Mouse (Mus musculus) midbrain, postnatal 0 days (tissue): ENCODE results near the gene Ykt6. TPM values are rescaled to one million over a fixed set of nuclear protein-coding genes. Genes with fewer than 3 reads are reported as not detected.

Experiments
- ATAC-seq: fragments of 200-750 bp; cut with Nextera tagmentation; 2 replicates; pipeline ENCODE4 v1.8.0; 2017; ENCODE audit warnings: moderate number of reproducible peaks, mild to moderate bottlenecking, moderate TSS enrichment, moderate library complexity; ENCODE audit not compliant: low FRiP score
- DNase-seq: peaks from one replicate; pipeline ENCODE4 v3.0.0-alpha.2; 2015; ENCODE audit warnings: low spot score
- H3K27ac ChIP-seq: fragments of 300-500 bp; sonication (generic); 2 replicates; pipeline ENCODE4 v1.5.1; 2014; ENCODE audit warnings: low read depth, mild to moderate bottlenecking, low read length, mixed read lengths
- H3K27me3 ChIP-seq: fragments of 300-500 bp; sonication (generic); 2 replicates; pipeline ENCODE4 v1.6.1; 2014; ENCODE audit warnings: low read length, control low read depth, mixed read lengths; ENCODE audit not compliant: insufficient read depth
- H3K36me3 ChIP-seq: fragments of 300-500 bp; sonication (generic); 2 replicates; pipeline ENCODE4 v1.6.1; 2014; ENCODE audit warnings: low read length, control low read depth, mixed read lengths; ENCODE audit not compliant: insufficient read depth
- H3K4me1 ChIP-seq: fragments of 300-500 bp; sonication (generic); 2 replicates; pipeline ENCODE4 v1.6.1; 2014; ENCODE audit warnings: mild to moderate bottlenecking, control low read depth, antibody characterized with exemption, low read length, mixed read lengths; ENCODE audit not compliant: insufficient read depth
- H3K4me2 ChIP-seq: fragments of 300-500 bp; sonication (generic); 2 replicates; pipeline ENCODE4 v1.6.1; 2014; ENCODE audit warnings: low read depth, mild to moderate bottlenecking, low read length, mixed read lengths; ENCODE audit not compliant: poor library complexity, severe bottlenecking
- H3K4me3 ChIP-seq: fragments of 300-500 bp; sonication (generic); 2 replicates; pipeline ENCODE4 v1.5.1; 2014; ENCODE audit warnings: low read depth, mild to moderate bottlenecking, low read length, moderate library complexity
- H3K9ac ChIP-seq: fragments of 300-500 bp; sonication (generic); replicated peaks from 2 replicates; pipeline ENCODE4 v1.6.1; 2014; ENCODE audit warnings: mild to moderate bottlenecking, low read length, moderate library complexity, mixed read lengths; ENCODE audit not compliant: poor library complexity, severe bottlenecking
- H3K9me3 ChIP-seq: fragments of 300-500 bp; sonication (generic); 2 replicates; pipeline ENCODE4 v1.6.1; 2016; ENCODE audit warnings: low read length, control low read depth
- CTCF ChIP-seq: IDR thresholded peaks from 2 replicates; pipeline ENCODE4 v1.5.1; 2016; ENCODE audit warnings: antibody characterized with exemption, mild to moderate bottlenecking
- WGBS: fragments of 180-500 bp; shearing (Covaris S2); extraction: QIAGEN DNeasy Blood & Tissue Kit; methylation state at CpG from one replicate; pipeline ENCODE4 v1.1.7; 2014; 5-methylcytosine and 5-hydroxymethylcytosine counted together
- polyA plus RNA-seq: library from polyadenylated mRNA; unstranded; fragments of >200 nt; fragmentation: Nextera tagmentation; extraction: Ambion mirVana; gene quantifications from 2 replicates; pipeline ENCODE4 v1.2.1, GENCODE M21; 2015
- total RNA-seq: library from RNA; depleted of rRNA; stranded (reverse); fragments of >200 nt; gene quantifications from 2 replicates; pipeline ENCODE4 v1.2.3, GENCODE M21; 2014; rRNA removed

Ykt6 gene
- total RNA-seq (148 and 151 TPM in 2 replicates), polyA plus RNA-seq (87.0 and 89.0 TPM in 2 replicates)

DNA sequence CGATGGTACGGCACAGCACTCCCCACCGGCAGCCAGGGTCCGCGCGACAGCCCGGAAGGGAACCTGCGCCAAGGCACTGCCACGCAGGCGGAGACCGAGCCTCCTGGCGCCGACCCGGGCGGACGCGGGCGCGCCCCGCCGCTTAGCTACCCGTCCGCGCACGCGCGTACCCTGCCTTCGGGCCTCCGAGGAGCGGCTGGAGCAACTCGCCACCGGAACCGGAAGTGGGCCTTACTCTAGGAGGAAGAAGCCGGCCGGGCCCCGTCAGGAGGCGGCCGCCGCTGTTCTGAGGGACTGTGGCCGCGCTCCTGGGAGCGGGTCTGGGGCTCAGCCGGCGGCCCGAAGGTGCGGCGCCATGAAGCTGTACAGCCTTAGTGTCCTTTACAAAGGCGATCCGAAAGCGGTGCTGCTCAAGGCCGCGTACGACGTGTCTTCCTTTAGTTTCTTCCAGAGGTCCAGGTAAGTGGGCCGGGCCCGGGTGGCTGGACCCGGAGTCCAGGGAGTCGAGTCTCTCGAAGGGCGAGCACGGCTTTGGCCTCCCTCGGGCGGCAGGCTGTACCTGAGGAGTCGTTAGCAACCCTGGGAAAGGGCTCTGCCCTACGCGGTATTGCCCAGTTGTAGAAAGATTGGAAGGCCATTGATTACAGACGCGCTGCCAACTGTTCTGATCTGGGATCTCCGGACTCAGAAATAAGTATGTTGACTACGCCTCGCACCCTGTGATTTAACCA is at the start of gene Ykt6:
TSS of gene Ykt6 (plus strand) at position 148 of the 731 bp plus-strand sequence.
- WGBS = under 1% methylated on average over 68 of the region's 71 CpGs
- H3K4me1 ChIP-seq = no peaks in the 10 kb centered on the region
- no peaks in the 10 kb centered on the region for H3K27me3 ChIP-seq
- TF ChIP-seq CTCF = no peak
- peak within 1 kb of the TSS; percentile 87 for H3K27ac ChIP-seq
- ATAC-seq (peak; percentile 95), DNase-seq (peak; percentile 97)
- peaks cover 9% of the 10 kb centered on the region for H3K36me3 ChIP-seq
- peak within 1 kb of the TSS; percentile 68 for H3K4me3 ChIP-seq
- peak within 1 kb of the TSS; percentile 67 for H3K4me2 ChIP-seq
- H3K9ac ChIP-seq = peak within 1 kb of the TSS; percentile 77
- no peaks in the 10 kb centered on the region for H3K9me3 ChIP-seq

DNA sequence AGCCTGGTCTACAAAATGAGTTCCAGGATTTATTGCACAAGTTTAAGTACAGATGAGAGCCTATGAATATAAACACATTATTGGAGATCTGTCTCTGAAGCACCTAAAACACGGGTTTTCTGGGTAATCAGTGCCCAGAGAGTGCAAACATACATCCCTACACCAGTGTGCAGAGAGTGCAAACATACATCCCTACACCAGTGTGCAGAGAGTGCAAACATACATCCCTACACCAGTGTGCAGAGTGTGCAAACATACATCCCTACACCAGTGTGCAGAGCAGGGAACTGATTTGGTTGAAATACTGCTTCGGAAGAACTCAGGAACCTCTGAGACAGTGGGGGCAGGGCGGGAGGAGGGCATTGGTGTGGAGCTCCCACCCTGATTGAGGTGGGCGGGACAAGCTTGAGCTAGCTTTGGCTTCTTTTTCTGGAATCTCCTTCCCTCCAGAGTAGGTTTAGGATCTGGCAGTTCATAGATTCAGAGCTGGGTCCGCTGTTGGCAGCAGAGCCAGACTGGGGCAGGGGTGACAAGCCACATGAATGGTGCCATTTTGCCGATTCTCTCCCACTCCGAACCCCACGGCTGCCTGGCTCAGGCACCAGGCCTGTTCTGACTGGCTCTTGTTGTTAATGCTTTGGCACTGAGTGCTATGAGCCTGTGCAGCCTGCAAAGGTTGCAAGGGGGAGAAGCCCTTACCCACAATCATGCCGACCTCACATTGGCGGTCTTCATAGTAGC is 49.5 kb upstream of the Ykt6 start:
- Histone ChIP-seq H3K36me3 (no peaks in the 10 kb centered on the region), H3K27me3 (no peaks in the 10 kb centered on the region), H3K4me1 (peaks cover 13% of the 10 kb centered on the region), H3K27ac (no peak overlapping the region), H3K9ac (no peak overlapping the region), H3K4me2 (no peak overlapping the region), H3K4me3 (no peak overlapping the region), H3K9me3 (no peaks in the 10 kb centered on the region)
- TF ChIP-seq CTCF = no peak
- ATAC-seq (no peak), DNase-seq (peak; percentile 31)
- 75% methylated on average over 10 of the region's 10 CpGs for WGBS

DNA sequence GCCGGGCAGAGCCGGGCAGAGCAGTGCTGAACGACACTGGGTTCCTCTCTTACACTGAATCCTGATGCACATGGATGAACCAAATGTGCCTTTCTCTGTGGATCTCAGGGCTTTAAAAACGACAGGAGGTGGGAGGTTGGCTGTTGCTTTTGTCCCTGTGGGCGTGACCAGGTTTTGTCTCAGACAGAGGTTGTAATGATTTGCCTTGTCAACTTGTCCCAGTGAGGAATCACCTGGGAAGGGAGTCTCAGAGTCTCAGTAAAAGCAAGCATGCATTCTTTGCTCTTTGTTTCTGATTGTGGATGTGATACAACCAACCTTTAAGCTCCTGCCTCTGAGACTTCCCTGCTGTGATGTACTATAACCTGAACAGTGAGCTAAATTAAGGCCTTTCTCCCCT is 48.4 kb upstream of the Ykt6 start:
- no peaks in the 10 kb centered on the region for H3K36me3 ChIP-seq
- H3K4me3 ChIP-seq = no peak overlapping the region
- no peak overlapping the region for H3K27ac ChIP-seq
- 40% methylated on average over 5 of the region's 5 CpGs for WGBS
- no peak overlapping the region for H3K9ac ChIP-seq
- ATAC-seq = no peak
- no peak overlapping the region for H3K4me2 ChIP-seq
- DNase-seq = no peak
- 0 out of 2 replicates have a peak, but pooled peaks cover 3% of the 10 kb centered on the region for H3K4me1 ChIP-seq
- no peaks in the 10 kb centered on the region for H3K27me3 ChIP-seq
- no peak for TF ChIP-seq CTCF
- no peaks in the 10 kb centered on the region for H3K9me3 ChIP-seq

DNA sequence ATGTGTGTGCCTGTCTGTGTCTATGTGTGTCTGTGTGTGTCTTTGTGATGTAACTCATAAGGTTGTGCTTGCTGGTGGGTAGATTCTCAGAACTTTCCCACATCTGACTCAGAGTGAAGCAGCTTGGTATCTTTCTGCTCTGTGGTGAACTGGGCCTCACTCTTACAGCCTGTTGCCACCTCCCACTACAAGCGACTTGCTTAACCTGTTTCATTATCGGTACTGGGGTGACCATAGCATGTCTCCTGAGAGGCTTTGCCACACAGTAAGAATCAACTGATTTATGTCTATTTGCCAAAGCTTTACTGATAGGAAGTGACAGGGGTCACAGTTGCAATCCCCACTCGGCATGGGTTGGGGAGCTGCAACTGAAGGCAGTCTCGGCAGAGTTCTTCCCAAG is 46.9 kb upstream of the Ykt6 start:
- Histone ChIP-seq H3K4me1 (no peaks in the 10 kb centered on the region), H3K36me3 (no peaks in the 10 kb centered on the region), H3K9ac (no peak overlapping the region), H3K27ac (no peak overlapping the region), H3K4me3 (no peak overlapping the region), H3K9me3 (no peaks in the 10 kb centered on the region), H3K27me3 (no peaks in the 10 kb centered on the region), H3K4me2 (no peak overlapping the region)
- TF ChIP-seq CTCF = no peak
- no peak for ATAC-seq
- 83% methylated on average over 4 of the region's 4 CpGs for WGBS
- DNase-seq = no peak

DNA sequence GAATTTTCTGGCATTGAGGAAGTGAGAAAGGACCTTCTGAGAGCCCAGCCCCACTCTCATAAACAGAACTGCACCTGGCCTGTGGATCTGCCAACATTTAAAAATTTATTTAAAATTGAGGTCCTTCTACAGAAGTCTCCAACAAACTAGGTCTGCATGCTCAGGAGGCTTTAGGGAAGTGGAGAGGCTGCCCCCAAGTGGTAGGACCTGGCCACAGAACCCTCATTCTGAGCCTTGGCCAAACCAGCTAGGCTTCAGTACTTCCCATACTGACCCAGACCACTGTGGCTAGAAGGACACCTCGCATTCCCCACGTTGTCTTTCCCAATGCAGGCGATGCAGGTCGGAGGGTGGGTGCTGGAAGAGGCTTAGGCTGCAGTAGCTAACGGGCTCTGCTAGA is 42.9 kb upstream of the Ykt6 start:
- no peak for ATAC-seq
- 22% methylated on average over 5 of the region's 5 CpGs for WGBS

DNA sequence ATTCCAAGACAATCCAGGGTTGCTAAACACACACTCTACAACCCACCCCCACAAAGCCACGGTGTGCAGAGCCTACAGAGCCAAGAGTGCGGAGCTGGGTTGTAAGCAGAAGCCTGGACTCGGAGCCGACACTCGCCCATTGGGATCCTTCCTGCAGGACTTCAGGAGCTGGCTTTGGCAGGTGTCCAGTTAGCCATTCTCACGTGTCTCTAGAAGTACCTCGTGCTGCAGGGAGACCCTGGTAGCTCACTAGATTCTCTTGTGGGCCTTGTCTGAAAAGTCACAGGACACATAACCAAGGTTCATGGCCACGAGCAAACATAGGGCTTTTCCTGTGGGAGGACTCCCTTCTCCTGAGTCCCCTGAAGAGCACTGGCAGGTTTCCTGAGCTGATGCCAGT is 42.2 kb upstream of the Ykt6 start:
- Histone ChIP-seq H3K27ac (no peak overlapping the region), H3K9me3 (no peaks in the 10 kb centered on the region), H3K9ac (no peak overlapping the region), H3K27me3 (no peaks in the 10 kb centered on the region), H3K4me3 (no peak overlapping the region), H3K4me2 (no peak overlapping the region), H3K4me1 (no peaks in the 10 kb centered on the region), H3K36me3 (no peaks in the 10 kb centered on the region)
- 62% methylated on average over 8 of the region's 8 CpGs for WGBS
- ATAC-seq = no peak
- DNase-seq = no peak
- TF ChIP-seq CTCF = no peak

More for the DNA sequence above, 42.9 kb upstream of the Ykt6 start:
- DNase-seq = peak; percentile 51
- no peaks in the 10 kb centered on the region for H3K4me1 ChIP-seq
- no peak overlapping the region for H3K9ac ChIP-seq
- no peak overlapping the region for H3K27ac ChIP-seq
- no peaks in the 10 kb centered on the region for H3K27me3 ChIP-seq
- H3K36me3 ChIP-seq = no peaks in the 10 kb centered on the region
- no peaks in the 10 kb centered on the region for H3K9me3 ChIP-seq
- TF ChIP-seq CTCF = peak; percentile 68
- H3K4me2 ChIP-seq = no peak overlapping the region
- H3K4me3 ChIP-seq = no peak overlapping the region
